Mouse (Mus musculus): Measurements from ENCODE around the gene Kmt2c. TPM values are rescaled to one million over a fixed set of nuclear protein-coding genes. Genes with fewer than 3 reads are reported as not detected.

Kmt2c gene
- polyA plus RNA-seq, 1 experiment from 2014 or later = 5.3 TPM

- Histone ChIP-seq H3K4me3 (ENCODE audit: low read depth, low read length) (no peak overlapping the region), H3K27me3 (ENCODE audit: control insufficient read depth, insufficient read depth, low read depth, low read length) (no peaks in the 10 kb centered on the region), H3K27ac (ENCODE audit: low read length) (no peak overlapping the region), H3K9ac (ENCODE audit: low read depth, low read length) (no peak overlapping the region), H3K4me1 (ENCODE audit: control insufficient read depth, low read depth, low read length) (peaks cover 19% of the 10 kb centered on the region), H3K4me2 (ENCODE audit: low read depth, low read length) (no peak overlapping the region), H3K36me3 (ENCODE audit: control insufficient read depth, insufficient read depth) (no peaks in the 10 kb centered on the region), H3K9me3 (replicated peaks; ENCODE audit: control insufficient read depth, low read length) (no peaks in the 10 kb centered on the region)
- WGBS (ENCODE audit: insufficient replicate concordance) = 69% methylated on average over 2 of the region's 2 CpGs
- no peak for ATAC-seq (ENCODE audit: low read depth)
Observed at GRCm38 (mm10) chr5:25535566-25535965, 37.0 kb upstream of the Kmt2c start.

GRCm38 (mm10) chr5:25533298-25533697 is 34.7 kb upstream of the Kmt2c start:
- H3K4me1 ChIP-seq (ENCODE audit: control insufficient read depth, low read depth, low read length) = peaks cover 26% of the 10 kb centered on the region
- no peaks in the 10 kb centered on the region for H3K36me3 ChIP-seq (ENCODE audit: control insufficient read depth, insufficient read depth)
- no peak overlapping the region for H3K9ac ChIP-seq (ENCODE audit: low read depth, low read length)
- no peaks in the 10 kb centered on the region for H3K9me3 ChIP-seq (replicated peaks; ENCODE audit: control insufficient read depth, low read length)
- no peak for ATAC-seq (ENCODE audit: low read depth)
- no peak overlapping the region for H3K4me2 ChIP-seq (ENCODE audit: low read depth, low read length)
- WGBS (ENCODE audit: insufficient replicate concordance) = 41% methylated on average over 5 of the region's 5 CpGs
- H3K27ac ChIP-seq (ENCODE audit: low read length) = no peak overlapping the region
- H3K4me3 ChIP-seq (ENCODE audit: low read depth, low read length) = no peak overlapping the region
- no peaks in the 10 kb centered on the region for H3K27me3 ChIP-seq (ENCODE audit: control insufficient read depth, insufficient read depth, low read depth, low read length)

- WGBS (ENCODE audit: insufficient replicate concordance) = 51% methylated on average over 18 of the region's 18 CpGs
- Histone ChIP-seq H3K4me1 (ENCODE audit: control insufficient read depth, low read depth, low read length) (peaks cover 34% of the 10 kb centered on the region), H3K36me3 (ENCODE audit: control insufficient read depth, insufficient read depth) (no peaks in the 10 kb centered on the region), H3K4me2 (ENCODE audit: low read depth, low read length) (peak overlapping the region; percentile 1; the same call in 1 of the 2 replicates), H3K27ac (ENCODE audit: low read length) (peak overlapping the region; percentile 62), H3K9me3 (replicated peaks; ENCODE audit: control insufficient read depth, low read length) (no peaks in the 10 kb centered on the region), H3K4me3 (ENCODE audit: low read depth, low read length) (no peak overlapping the region), H3K27me3 (ENCODE audit: control insufficient read depth, insufficient read depth, low read depth, low read length) (no peaks in the 10 kb centered on the region), H3K9ac (ENCODE audit: low read depth, low read length) (no peak overlapping the region)
- no peak for ATAC-seq (ENCODE audit: low read depth)
Observed at GRCm38 (mm10) chr5:25532256-25533147, 33.9 kb upstream of the Kmt2c start.

GRCm38 (mm10) chr5:25530629-25531028 is 32.0 kb upstream of the Kmt2c start:
- Histone ChIP-seq H3K27me3 (ENCODE audit: control insufficient read depth, insufficient read depth, low read depth, low read length) (no peaks in the 10 kb centered on the region), H3K9me3 (replicated peaks; ENCODE audit: control insufficient read depth, low read length) (no peaks in the 10 kb centered on the region), H3K27ac (ENCODE audit: low read length) (no peak overlapping the region), H3K9ac (ENCODE audit: low read depth, low read length) (no peak overlapping the region; the same call in 1 of the 2 replicates), H3K4me2 (ENCODE audit: low read depth, low read length) (peak overlapping the region; percentile 80), H3K4me1 (ENCODE audit: control insufficient read depth, low read depth, low read length) (peaks cover 30% of the 10 kb centered on the region), H3K4me3 (ENCODE audit: low read depth, low read length) (peak overlapping the region; percentile 77), H3K36me3 (ENCODE audit: control insufficient read depth, insufficient read depth) (no peaks in the 10 kb centered on the region)
- 6% methylated on average over 2 of the region's 2 CpGs for WGBS (ENCODE audit: insufficient replicate concordance)
- no peak for ATAC-seq (ENCODE audit: low read depth)

GRCm38 (mm10) chr5:25529529-25530421 is 31.2 kb upstream of the Kmt2c start:
- no peaks in the 10 kb centered on the region for H3K27me3 ChIP-seq (ENCODE audit: control insufficient read depth, insufficient read depth, low read depth, low read length)
- H3K9ac ChIP-seq (ENCODE audit: low read depth, low read length) = peak overlapping the region; percentile 76
- H3K9me3 ChIP-seq (replicated peaks; ENCODE audit: control insufficient read depth, low read length) = no peaks in the 10 kb centered on the region
- H3K36me3 ChIP-seq (ENCODE audit: control insufficient read depth, insufficient read depth) = no peaks in the 10 kb centered on the region
- H3K27ac ChIP-seq (ENCODE audit: low read length) = peak overlapping the region; percentile 94
- under 1% methylated on average over 84 of the region's 87 CpGs for WGBS (ENCODE audit: insufficient replicate concordance)
- ATAC-seq (ENCODE audit: low read depth) = peak; percentile 98
- peaks cover 30% of the 10 kb centered on the region for H3K4me1 ChIP-seq (ENCODE audit: control insufficient read depth, low read depth, low read length)
- peak overlapping the region; percentile 77 for H3K4me3 ChIP-seq (ENCODE audit: low read depth, low read length)
- H3K4me2 ChIP-seq (ENCODE audit: low read depth, low read length) = peak overlapping the region; percentile 92

- peaks cover 30% of the 10 kb centered on the region for H3K4me1 ChIP-seq (ENCODE audit: control insufficient read depth, low read depth, low read length)
- ATAC-seq (ENCODE audit: low read depth) = peak; percentile 7
Observed at GRCm38 (mm10) chr5:25528851-25529528, 30.4 kb upstream of the Kmt2c start.

GRCm38 (mm10) chr5:25527971-25528370 is 29.4 kb upstream of the Kmt2c start:
- H3K9ac ChIP-seq (ENCODE audit: low read depth, low read length) = no peak overlapping the region
- H3K4me3 ChIP-seq (ENCODE audit: low read depth, low read length) = no peak overlapping the region
- ATAC-seq (ENCODE audit: low read depth) = no peak
- H3K27ac ChIP-seq (ENCODE audit: low read length) = no peak overlapping the region; the same call in 1 of the 2 replicates
- H3K36me3 ChIP-seq (ENCODE audit: control insufficient read depth, insufficient read depth) = no peaks in the 10 kb centered on the region
- H3K4me1 ChIP-seq (ENCODE audit: control insufficient read depth, low read depth, low read length) = peaks cover 27% of the 10 kb centered on the region
- WGBS (ENCODE audit: insufficient replicate concordance) = 65% methylated on average over 1 of the region's 1 CpGs
- H3K9me3 ChIP-seq (replicated peaks; ENCODE audit: control insufficient read depth, low read length) = no peaks in the 10 kb centered on the region
- H3K4me2 ChIP-seq (ENCODE audit: low read depth, low read length) = no peak overlapping the region
- no peaks in the 10 kb centered on the region for H3K27me3 ChIP-seq (ENCODE audit: control insufficient read depth, insufficient read depth, low read depth, low read length)

More at GRCm38 (mm10) chr5:25528851-25529528, 30.4 kb upstream of the Kmt2c start:
- peak overlapping the region; percentile 77 for H3K4me3 ChIP-seq (ENCODE audit: low read depth, low read length)
- H3K27ac ChIP-seq (ENCODE audit: low read length) = peak overlapping the region; percentile 64
- no peaks in the 10 kb centered on the region for H3K36me3 ChIP-seq (ENCODE audit: control insufficient read depth, insufficient read depth)
- H3K27me3 ChIP-seq (ENCODE audit: control insufficient read depth, insufficient read depth, low read depth, low read length) = no peaks in the 10 kb centered on the region
- no peaks in the 10 kb centered on the region for H3K9me3 ChIP-seq (replicated peaks; ENCODE audit: control insufficient read depth, low read length)
- H3K9ac ChIP-seq (ENCODE audit: low read depth, low read length) = peak overlapping the region; percentile 69
- peak overlapping the region; percentile 92 for H3K4me2 ChIP-seq (ENCODE audit: low read depth, low read length)
- WGBS (ENCODE audit: insufficient replicate concordance) = 8% methylated on average over 22 of the region's 22 CpGs

GRCm38 (mm10) chr5:25526926-25527325 is 28.3 kb upstream of the Kmt2c start:
- H3K9ac ChIP-seq (ENCODE audit: low read depth, low read length) = no peak overlapping the region
- H3K4me3 ChIP-seq (ENCODE audit: low read depth, low read length) = no peak overlapping the region
- ATAC-seq (ENCODE audit: low read depth) = no peak
- no peaks in the 10 kb centered on the region for H3K9me3 ChIP-seq (replicated peaks; ENCODE audit: control insufficient read depth, low read length)
- no peak overlapping the region for H3K27ac ChIP-seq (ENCODE audit: low read length)
- WGBS (ENCODE audit: insufficient replicate concordance) = 66% methylated on average over 4 of the region's 4 CpGs
- H3K36me3 ChIP-seq (ENCODE audit: control insufficient read depth, insufficient read depth) = no peaks in the 10 kb centered on the region
- peaks cover 17% of the 10 kb centered on the region for H3K4me1 ChIP-seq (ENCODE audit: control insufficient read depth, low read depth, low read length)
- H3K27me3 ChIP-seq (ENCODE audit: control insufficient read depth, insufficient read depth, low read depth, low read length) = no peaks in the 10 kb centered on the region
- no peak overlapping the region for H3K4me2 ChIP-seq (ENCODE audit: low read depth, low read length)
